In genomic region chr2:102936886-102937285, GRCm38 (mm10) we compare ENCODE assay signal across 11 mouse cellular contexts. TPM values are rescaled to one million over a fixed set of nuclear protein-coding genes. Genes with fewer than 3 reads are reported as not detected.
DNase-seq lines count a peak whose midpoint lies in the region; ATAC-seq and TF ChIP-seq lines count a peak whose summit lies in the region.
"Had no signal": no experiment of that assay in that cellular context is flagged by ENCODE, and none has a peak within 500 bp of the region (broad histone marks: within the 10 kb centered on the region; RNA-seq: fewer than 3 reads in every experiment).

No protein-coding gene starts in this region.

- DNase-seq in hindbrain, embryonic 10.5 days (ENCODE audit: low spot score) = no peak
- DNase-seq in 3134 (ENCODE audit: extremely low read depth, insufficient read length, low spot score) = peak; percentile 18
- DNase-seq in fibroblast of lung, adult 2 months (ENCODE audit: low read depth) = peak; percentile 29
- DNase-seq in limb, embryonic 14.5 days (ENCODE audit: low spot score) = no peak
- no peak for DNase-seq in layer of hippocampus, postnatal 10 days (ENCODE audit: low spot score in 2 of 2)
- DNase-seq in cerebellum, adult 8-10 months = no peak
- DNase-seq: adrenal gland, adult 8-10 months had no signal

- no peak for TF ChIP-seq POLR2A in limb, embryonic 14.5 days (IDR thresholded peaks at IDR 0.05; ENCODE audit: borderline replicate concordance, extremely low read depth, insufficient read depth, insufficient read length)

- ATAC-seq in hindbrain, embryonic 16.5 days = peak; percentile 76
- peak; percentile 78 for ATAC-seq in limb, embryonic 14.5 days (ENCODE audit: low FRiP score, low read depth)
- no peak for ATAC-seq in intestine, postnatal 0 days

- no peak overlapping the region for H3K4me3 ChIP-seq in hindbrain, embryonic 16.5 days (ENCODE audit: low read length)
- no peak overlapping the region for H3K4me3 ChIP-seq in hindbrain, embryonic 10.5 days
- H3K4me3 ChIP-seq in limb, embryonic 14.5 days (replicated peaks; ENCODE audit: low read length) = no peak overlapping the region
- no peak overlapping the region for H3K4me3 ChIP-seq in intestine, postnatal 0 days (ENCODE audit: low read depth, low read length)
- H3K4me3 ChIP-seq: liver, embryonic 15.5 days; stomach, embryonic 15.5 days had no signal

- H3K27ac ChIP-seq in hindbrain, embryonic 16.5 days (ENCODE audit: low read depth, low read length) = no peak overlapping the region
- H3K27ac ChIP-seq in hindbrain, embryonic 10.5 days = no peak overlapping the region
- no peak overlapping the region for H3K27ac ChIP-seq in limb, embryonic 14.5 days (replicated peaks; ENCODE audit: low read depth, low read length)
- no peak overlapping the region for H3K27ac ChIP-seq in intestine, postnatal 0 days (ENCODE audit: low read depth, low read length)
- H3K27ac ChIP-seq: liver, embryonic 15.5 days; stomach, embryonic 15.5 days had no signal

- WGBS in hindbrain, embryonic 16.5 days = 40% methylated on average over 3 of the region's 3 CpGs
- WGBS in hindbrain, embryonic 10.5 days = 48% methylated on average over 3 of the region's 3 CpGs
- 53% methylated on average over 3 of the region's 3 CpGs for WGBS in limb, embryonic 14.5 days
- 67% methylated on average over 3 of the region's 3 CpGs for WGBS in intestine, postnatal 0 days

- H3K4me2 ChIP-seq in hindbrain, embryonic 16.5 days (ENCODE audit: low read length) = no peak overlapping the region
- H3K4me2 ChIP-seq in limb, embryonic 14.5 days (replicated peaks; ENCODE audit: low read depth, low read length, severe bottlenecking) = no peak overlapping the region
- H3K4me2 ChIP-seq in intestine, postnatal 0 days (replicated peaks; ENCODE audit: low read depth) = no peak overlapping the region
- H3K4me2 ChIP-seq: liver, embryonic 15.5 days; stomach, embryonic 15.5 days had no signal

- peaks cover 2% of the 10 kb centered on the region for H3K4me1 ChIP-seq in hindbrain, embryonic 16.5 days (ENCODE audit: control insufficient read depth, insufficient read depth, low read depth, low read length)
- peaks cover 29% of the 10 kb centered on the region for H3K4me1 ChIP-seq in hindbrain, embryonic 10.5 days (replicated peaks)
- no peaks in the 10 kb centered on the region; the same call in 1 of the 2 replicates for H3K4me1 ChIP-seq in limb, embryonic 14.5 days (ENCODE audit: control insufficient read depth, insufficient read depth, low read length)
- H3K4me1 ChIP-seq in intestine, postnatal 0 days (replicated peaks; ENCODE audit: control insufficient read depth, insufficient read depth, low read length) = no peaks in the 10 kb centered on the region; the same call in 1 of the 2 replicates
- H3K4me1 ChIP-seq: liver, embryonic 15.5 days had no signal

- no peaks in the 10 kb centered on the region for H3K27me3 ChIP-seq in hindbrain, embryonic 16.5 days (replicated peaks; ENCODE audit: control insufficient read depth, insufficient read depth, low read length)
- no peaks in the 10 kb centered on the region for H3K27me3 ChIP-seq in hindbrain, embryonic 10.5 days (ENCODE audit: insufficient read depth, poor library complexity, severe bottlenecking)
- no peaks in the 10 kb centered on the region for H3K27me3 ChIP-seq in limb, embryonic 14.5 days (ENCODE audit: control insufficient read depth, insufficient read depth, low read length)
- H3K27me3 ChIP-seq in intestine, postnatal 0 days (replicated peaks; ENCODE audit: control insufficient read depth, insufficient read depth, low read length) = no peaks in the 10 kb centered on the region
- H3K27me3 ChIP-seq: liver, embryonic 15.5 days; stomach, embryonic 15.5 days had no signal

- no peak overlapping the region for H3K9ac ChIP-seq in hindbrain, embryonic 16.5 days (ENCODE audit: low read depth, low read length)
- no peak overlapping the region for H3K9ac ChIP-seq in limb, embryonic 14.5 days (ENCODE audit: low read depth, low read length, severe bottlenecking)
- no peak overlapping the region for H3K9ac ChIP-seq in intestine, postnatal 0 days (ENCODE audit: low read depth, low read length)
- H3K9ac ChIP-seq: liver, embryonic 15.5 days; stomach, embryonic 15.5 days had no signal

- no peaks in the 10 kb centered on the region for H3K9me3 ChIP-seq in hindbrain, embryonic 16.5 days (ENCODE audit: control insufficient read depth, low read length)
- no peaks in the 10 kb centered on the region for H3K9me3 ChIP-seq in hindbrain, embryonic 10.5 days
- H3K9me3 ChIP-seq in limb, embryonic 14.5 days (ENCODE audit: control insufficient read depth, low read length) = no peaks in the 10 kb centered on the region
- no peaks in the 10 kb centered on the region for H3K9me3 ChIP-seq in intestine, postnatal 0 days (ENCODE audit: control insufficient read depth)
- H3K9me3 ChIP-seq: liver, embryonic 15.5 days; stomach, embryonic 15.5 days had no signal

- TF ChIP-seq CTCF in intestine, postnatal 0 days (IDR thresholded peaks at IDR 0.05; ENCODE audit: low read depth) = no peak

- H3K36me3 ChIP-seq in hindbrain, embryonic 16.5 days (ENCODE audit: control insufficient read depth, insufficient read depth, low read length) = no peaks in the 10 kb centered on the region
- H3K36me3 ChIP-seq in hindbrain, embryonic 10.5 days = no peaks in the 10 kb centered on the region
- H3K36me3 ChIP-seq in limb, embryonic 14.5 days (ENCODE audit: control insufficient read depth, insufficient read depth, low read length) = no peaks in the 10 kb centered on the region
- H3K36me3 ChIP-seq in intestine, postnatal 0 days (ENCODE audit: control insufficient read depth, insufficient read depth) = no peaks in the 10 kb centered on the region
- H3K36me3 ChIP-seq: liver, embryonic 15.5 days; stomach, embryonic 15.5 days had no signal

RNA-seq across cellular contexts. Expression of gene Cd44, which starts 35.4 kb away (rescaled TPM):
- 4.7 and 5.1 TPM in 2 replicates for polyA plus RNA-seq in hindbrain, embryonic 16.5 days (2015; fragmentation: Nextera tagmentation; extraction: Ambion mirVana)
- polyA plus RNA-seq in hindbrain, embryonic 10.5 days (2016; fragmentation: Nextera tagmentation; extraction: Ambion mirVana) = 2.8 and 3.2 TPM in 2 replicates
- 29.3 and 32.1 TPM in 2 replicates for polyA plus RNA-seq in limb, embryonic 14.5 days (2012; rRNA removed)
- 39.5 and 46.3 TPM in 2 replicates for polyA plus RNA-seq in limb, embryonic 14.5 days (2014; fragmentation: Nextera tagmentation; extraction: Ambion mirVana)
- 10 to 100 TPM; 10.2 to 10.9 TPM for total RNA-seq in layer of hippocampus, postnatal 10 days (2021)
- polyA plus RNA-seq in intestine, postnatal 0 days (2015; fragmentation: Nextera tagmentation; extraction: Ambion mirVana) = 9.6 and 10.6 TPM in 2 replicates

Comparison
In these comparisons a context has a peak if more than half of its experiments do, and no peak if none do; other contexts are left out.
1. DNase-seq: peak in 3134 (single experiment) and fibroblast of lung, adult 2 months (single experiment); none in hindbrain, embryonic 10.5 days (single experiment), limb, embryonic 14.5 days (single experiment), layer of hippocampus, postnatal 10 days (0 of 2) and cerebellum, adult 8-10 months (single experiment).